Mouse (Mus musculus) megakaryocyte, embryonic 14.5 days (primary cell): ENCODE results near the gene Gaa. TPM values are rescaled to one million over a fixed set of nuclear protein-coding genes. Genes with fewer than 3 reads are reported as not detected.
"Not testable (repeated sequence)": the region's sequence is repeated elsewhere in the genome, so short reads cannot be mapped to it uniquely, and the experiment has no call there.

Experiments
- H3K27me3 ChIP-seq: replicated peaks from 2 replicates; pipeline ENCODE3; 2012; ENCODE audit warnings: inconsistent platforms
- H3K36me3 ChIP-seq: replicated peaks from 2 replicates; pipeline ENCODE3; 2012; ENCODE audit warnings: low read length, inconsistent platforms, mixed read lengths
- H3K4me1 ChIP-seq: 2 replicates; pipeline ENCODE4 v1.6.1; 2012; ENCODE audit warnings: inconsistent platforms
- H3K4me3 ChIP-seq: replicated peaks from 2 replicates; pipeline ENCODE3; 2012; ENCODE audit warnings: moderate library complexity, mild to moderate bottlenecking, inconsistent platforms
- H3K9me3 ChIP-seq: 2 replicates; pipeline ENCODE4 v1.6.1; 2012; ENCODE audit warnings: inconsistent platforms
- FLI1 ChIP-seq: IDR thresholded peaks from 2 replicates; pipeline ENCODE4 v1.6.1; 2012; ENCODE audit warnings: low read length, inconsistent platforms, mixed read lengths
- GATA1 ChIP-seq: IDR thresholded peaks from 3 replicates; pipeline ENCODE4 v1.6.1; 2012; ENCODE audit warnings: mixed read lengths, low read length, inconsistent platforms, borderline replicate concordance
- polyA plus RNA-seq: library from polyadenylated mRNA; stranded (reverse); fragments of >175 nt; gene quantifications from 2 replicates; pipeline ENCODE4 v1.2.3, GENCODE M21; 2012; ENCODE audit warnings: low replicate concordance; ENCODE audit not compliant: insufficient read depth

The Gaa gene
- polyA plus RNA-seq, 1 experiment, result 44.2 TPM

- Histone ChIP-seq H3K4me3 (peak overlapping the region; percentile 85), H3K4me1 (peaks cover 26% of the 10 kb centered on the region), H3K36me3 (no peaks in the 10 kb centered on the region), H3K9me3 (no peaks in the 10 kb centered on the region), H3K27me3 (peaks cover 43% of the 10 kb centered on the region)
- TF ChIP-seq FLI1 (no peak), GATA1 (no peak)
Measured at GRCm38 (mm10) chr11:119252854-119253541, 14.7 kb upstream of the Gaa start.

GRCm38 (mm10) chr11:119256557-119256956, 11.1 kb upstream of the Gaa start:
- not testable (repeated sequence) for H3K36me3 ChIP-seq, H3K9me3 ChIP-seq, H3K4me3 ChIP-seq
- H3K27me3 ChIP-seq, result peaks cover 57% of the 10 kb centered on the region
- H3K4me1 ChIP-seq, result peaks cover 41% of the 10 kb centered on the region

- Histone ChIP-seq H3K4me1 (peaks cover 35% of the 10 kb centered on the region), H3K4me3 (peak overlapping the region; percentile 92), H3K36me3 (no peaks in the 10 kb centered on the region), H3K27me3 (peaks cover 57% of the 10 kb centered on the region), H3K9me3 (no peaks in the 10 kb centered on the region)
- no peak for TF ChIP-seq FLI1
- no peak for TF ChIP-seq GATA1
Measured at GRCm38 (mm10) chr11:119258216-119258571, 9.5 kb upstream of the Gaa start.

- no peak for TF ChIP-seq GATA1
- TF ChIP-seq FLI1, result no peak
- Histone ChIP-seq H3K4me1 (peaks cover 31% of the 10 kb centered on the region), H3K36me3 (no peaks in the 10 kb centered on the region), H3K27me3 (peaks cover 52% of the 10 kb centered on the region), H3K9me3 (no peaks in the 10 kb centered on the region), H3K4me3 (peak overlapping the region; percentile 92)
Measured at GRCm38 (mm10) chr11:119258572-119259322, 8.9 kb upstream of the Gaa start.

- Histone ChIP-seq H3K27me3 (peaks cover 47% of the 10 kb centered on the region), H3K9me3 (no peaks in the 10 kb centered on the region)
- no peak for TF ChIP-seq GATA1
- no peak for TF ChIP-seq FLI1
Measured at GRCm38 (mm10) chr11:119259977-119260376, 7.7 kb upstream of the Gaa start.

GRCm38 (mm10) chr11:119264413-119264812, 3.3 kb upstream of the Gaa start:
- H3K36me3 ChIP-seq, result peaks cover 4% of the 10 kb centered on the region
- peaks cover 33% of the 10 kb centered on the region for H3K27me3 ChIP-seq
- TF ChIP-seq GATA1 (no peak), FLI1 (no peak)
- H3K4me1 ChIP-seq, result peaks cover 40% of the 10 kb centered on the region
- H3K9me3 ChIP-seq, result no peaks in the 10 kb centered on the region
- H3K4me3 ChIP-seq, result no peak overlapping the region

More at GRCm38 (mm10) chr11:119259977-119260376, 7.7 kb upstream of the Gaa start:
- Histone ChIP-seq H3K4me3 (no peak overlapping the region), H3K36me3 (no peaks in the 10 kb centered on the region), H3K4me1 (peaks cover 31% of the 10 kb centered on the region)

GRCm38 (mm10) chr11:119265811-119266210, 1.9 kb upstream of the Gaa start:
- peaks cover 18% of the 10 kb centered on the region for H3K36me3 ChIP-seq

GRCm38 (mm10) chr11:119267241-119267674, 429 bp upstream of the Gaa start:
- TF ChIP-seq GATA1 (no peak), FLI1 (no peak)
- Histone ChIP-seq H3K4me1 (peaks cover 33% of the 10 kb centered on the region), H3K9me3 (no peaks in the 10 kb centered on the region), H3K4me3 (peak overlapping the region; percentile 98), H3K36me3 (peaks cover 29% of the 10 kb centered on the region), H3K27me3 (peaks cover 10% of the 10 kb centered on the region)

More at GRCm38 (mm10) chr11:119265811-119266210, 1.9 kb upstream of the Gaa start:
- Histone ChIP-seq H3K4me1 (peaks cover 41% of the 10 kb centered on the region), H3K4me3 (no peak overlapping the region), H3K9me3 (no peaks in the 10 kb centered on the region), H3K27me3 (peaks cover 20% of the 10 kb centered on the region)
- TF ChIP-seq GATA1 (no peak), FLI1 (no peak)

GRCm38 (mm10) chr11:119268557-119269195, 989 bp downstream of the Gaa start:
- H3K36me3 ChIP-seq, result peaks cover 39% of the 10 kb centered on the region
- H3K4me1 ChIP-seq, result peaks cover 33% of the 10 kb centered on the region
- no peaks in the 10 kb centered on the region for H3K9me3 ChIP-seq
- no peak for TF ChIP-seq FLI1
- TF ChIP-seq GATA1, result no peak
- peak overlapping the region; percentile 98 for H3K4me3 ChIP-seq
- peaks cover 2% of the 10 kb centered on the region for H3K27me3 ChIP-seq

GRCm38 (mm10) chr11:119272492-119272891, 4.8 kb downstream of the Gaa start:
- Histone ChIP-seq H3K4me1 (peaks cover 28% of the 10 kb centered on the region), H3K36me3 (peaks cover 73% of the 10 kb centered on the region)
- not testable (repeated sequence) for H3K9me3 ChIP-seq, H3K27me3 ChIP-seq, H3K4me3 ChIP-seq
